Mouse (Mus musculus): ENCODE measurements around the gene Naif1. TPM values are rescaled to one million over a fixed set of nuclear protein-coding genes. Genes with fewer than 3 reads are reported as not detected.

The Naif1 gene
- total RNA-seq, 2 experiments from 2014 or later, result 3.7 to 4.1 TPM

DNA sequence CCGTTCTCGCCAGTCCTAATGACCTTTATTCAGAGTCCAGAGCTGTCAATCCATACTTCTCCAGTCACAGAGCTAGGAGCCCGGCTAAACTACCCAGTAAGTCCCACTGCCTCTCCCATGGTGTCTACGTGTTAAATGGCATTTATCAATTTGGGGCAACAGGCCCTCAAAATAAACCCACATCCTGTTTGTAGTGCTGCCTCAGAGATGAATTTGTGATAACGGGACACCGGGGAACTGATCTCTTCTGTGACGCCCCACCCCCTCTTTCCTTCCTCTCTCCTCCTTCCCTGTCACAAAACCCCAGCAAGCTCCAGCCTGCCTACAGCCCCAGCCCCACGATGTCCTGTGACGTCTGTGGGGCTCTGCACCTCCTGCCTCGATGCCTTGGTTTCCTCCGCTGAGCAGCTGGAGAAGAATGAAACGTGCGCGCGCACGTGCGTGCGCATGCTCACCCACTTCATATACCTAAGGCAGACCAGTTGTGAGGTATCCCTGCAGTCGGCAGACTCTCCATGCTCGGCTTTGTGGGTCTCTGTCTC is 45.0 kb downstream of the Naif1 start:
- DNase-seq (ENCODE audit: low spot score in 2 of 2), result no peak

GRCm38 (mm10) chr2:32496190-32496589 is 45.9 kb downstream of the Naif1 start:
- no peak for DNase-seq (ENCODE audit: low spot score in 2 of 2)

DNA sequence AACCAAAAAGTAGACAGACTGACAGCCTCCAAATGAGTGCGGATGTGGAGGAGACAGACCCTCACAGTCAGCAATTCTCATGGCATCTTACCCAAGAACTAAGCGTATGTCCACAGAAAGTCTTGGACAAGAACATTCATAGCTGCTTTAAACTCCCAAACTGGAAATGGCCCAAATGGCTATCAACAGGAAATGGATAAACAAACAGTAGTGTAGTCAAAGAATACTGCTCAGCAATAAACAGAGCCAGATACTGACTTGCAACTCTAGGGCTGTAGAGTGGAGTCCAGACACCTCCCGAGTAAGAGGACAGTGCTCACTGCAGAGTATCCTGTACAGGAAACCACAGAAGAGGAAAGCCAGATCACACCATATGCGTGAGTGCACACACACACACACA is 49.1 kb downstream of the Naif1 start:
- no peak for DNase-seq (ENCODE audit: low spot score in 2 of 2)

- DNase-seq (ENCODE audit: low spot score in 2 of 2), result no peak
These were observed 50.2 kb downstream of the Naif1 start for GRCm38 (mm10) chr2:32500461-32500860.

GRCm38 (mm10) chr2:32501754-32502324 is 51.6 kb downstream of the Naif1 start:
- DNase-seq (ENCODE audit: low spot score in 2 of 2), result no peak

GRCm38 (mm10) chr2:32502843-32503242 is 52.6 kb downstream of the Naif1 start:
- DNase-seq (ENCODE audit: low spot score in 2 of 2), result no peak

DNA sequence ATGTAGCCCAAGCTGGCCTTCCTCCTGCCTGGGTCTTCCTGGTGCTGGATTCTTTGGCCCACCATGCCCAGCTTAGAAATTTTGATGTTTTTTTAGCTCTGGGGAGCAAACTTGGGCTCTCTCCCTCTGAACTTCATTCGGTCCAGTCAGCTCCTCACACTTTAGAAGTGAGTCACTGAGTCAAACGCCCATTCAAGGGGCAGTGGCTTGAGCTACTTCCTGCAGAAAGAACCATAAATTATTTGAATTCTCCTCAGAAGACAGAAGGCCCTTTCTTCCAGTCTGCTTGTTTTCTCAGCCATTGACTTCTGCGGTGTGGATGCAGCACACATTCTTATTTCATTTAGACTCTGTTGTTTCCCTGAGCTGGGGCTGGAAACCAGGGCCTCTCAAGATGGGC is 53.3 kb downstream of the Naif1 start:
- DNase-seq (ENCODE audit: low spot score in 2 of 2), result no peak

- no peak for DNase-seq (ENCODE audit: low spot score in 2 of 2)
These were observed 55.3 kb downstream of the Naif1 start for GRCm38 (mm10) chr2:32505536-32505935.

Other genes with a start within 250 kb of the Naif1 start
- gene Pomt1, start 213.9 kb upstream of the Naif1 start, total RNA-seq (2021), result 10 to 100 TPM; 22.4 to 23.6 TPM
- gene Uck1, start 190.3 kb upstream of the Naif1 start, total RNA-seq (2021), result 10 to 100 TPM; 55.5 to 59.2 TPM
- 10 to 100 TPM; 73.8 to 86.1 TPM for gene Golga2, start 163.1 kb upstream of the Naif1 start, total RNA-seq (2021)
- gene Swi5, start 162.4 kb upstream of the Naif1 start, total RNA-seq (2021), result 100 to 1,000 TPM; 210 to 223 TPM
- 10 to 100 TPM; 67.3 to 69.5 TPM for gene Ciz1, start 98.1 kb upstream of the Naif1 start, total RNA-seq (2021)
- 1,000 to 10,000 TPM; 1,139 to 1,143 TPM for gene Dnm1, start 97.1 kb upstream of the Naif1 start, total RNA-seq (2021)
- gene 1110008P14Rik, start 68.5 kb upstream of the Naif1 start, total RNA-seq (2021), result 100 to 1,000 TPM; 181 to 189 TPM
- 1 to 10 TPM; 2.0 to 2.9 TPM for gene Lcn2, start 62.2 kb upstream of the Naif1 start, total RNA-seq (2021)
- 10 to 100 TPM; 36.6 to 40.3 TPM for gene Ptges2, start 54.6 kb upstream of the Naif1 start, total RNA-seq (2021)
- 10 to 100 TPM; 45.5 to 50.3 TPM for gene Slc25a25, start 988 bp downstream of the Naif1 start, total RNA-seq (2021)
- gene Fam102a, start 84.9 kb downstream of the Naif1 start, total RNA-seq (2021), result 10 to 100 TPM; 50.2 to 52.9 TPM
- 10 to 100 TPM; 78.8 to 90.1 TPM for gene Dpm2, start 120.4 kb downstream of the Naif1 start, total RNA-seq (2021)
- 1 to 10 TPM; 4.4 to 7.2 TPM for gene Pip5kl1, start 124.3 kb downstream of the Naif1 start, total RNA-seq (2021)
- gene 9430097D07Rik, start 125.2 kb downstream of the Naif1 start, total RNA-seq (2021), result under 1 TPM; 0.44 to 0.93 TPM
- 10 to 100 TPM; 41.7 to 42.1 TPM for gene St6galnac4, start 136.6 kb downstream of the Naif1 start, total RNA-seq (2021)
- 100 to 1,000 TPM in 1 of 2 experiments, 10 to 100 TPM in 1; 99.0 to 106 TPM for gene St6galnac6, start 149.3 kb downstream of the Naif1 start, total RNA-seq (2021)
- 100 to 1,000 TPM; 124 to 125 TPM for gene Ak1, start 171.3 kb downstream of the Naif1 start, total RNA-seq (2021)
- 10 to 100 TPM; 27.0 to 28.8 TPM for gene Eng, start 196.1 kb downstream of the Naif1 start, total RNA-seq (2021)